Mouse (Mus musculus): ENCODE measurements at regions not wholly inside any gene's neighbourhood (a gene's known extent, or its start where the extent isn't known, plus 50 kb on each side); places are given as distances from the start of the nearest gene placed in this dataset.

DNA sequence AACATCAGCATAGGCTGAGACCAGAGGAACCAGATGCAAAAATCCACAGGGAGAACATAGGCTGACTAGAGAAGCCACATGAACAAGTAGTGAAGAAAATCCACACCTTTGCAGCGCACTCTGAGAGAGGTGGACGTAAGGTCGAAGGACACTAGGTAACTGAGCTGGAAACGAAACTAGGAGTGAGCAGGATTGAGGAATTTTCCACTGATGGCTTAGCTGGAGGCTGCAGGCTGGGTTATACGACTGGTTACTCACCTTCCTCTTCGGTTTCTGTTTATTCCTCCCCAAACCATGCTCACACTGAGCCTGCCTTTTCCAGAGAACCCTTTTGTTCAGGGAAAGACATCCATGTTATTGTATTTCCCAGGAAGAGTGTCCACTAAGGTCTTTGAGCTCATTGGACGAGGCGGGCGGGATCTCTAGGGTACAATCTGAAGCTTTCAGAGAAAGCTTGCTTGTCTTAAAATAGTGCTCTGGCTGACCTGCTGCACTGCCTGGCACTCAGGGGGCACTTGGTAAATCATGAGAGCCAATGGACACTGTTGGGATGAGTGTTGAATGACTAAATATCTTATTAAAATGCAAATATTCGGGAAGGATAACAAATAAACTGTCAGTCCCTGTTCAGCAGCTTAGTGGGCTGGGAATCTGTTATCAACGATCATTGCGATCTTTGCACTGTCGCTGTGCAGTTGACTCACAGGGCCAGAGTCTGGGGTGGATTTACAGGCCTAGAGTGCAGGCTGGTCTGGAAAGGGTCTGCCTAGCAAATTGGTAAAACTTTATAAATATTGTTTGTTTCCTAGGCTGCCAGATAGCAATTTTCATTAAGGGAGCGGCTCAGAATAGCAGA, 76.7 kb upstream of the Bbx start:
- no peak for TF ChIP-seq MYOD1 (IDR thresholded peaks at IDR 0.05; ENCODE audit: control insufficient read depth, insufficient read length, low read depth)
- no peak for TF ChIP-seq MYOG (IDR thresholded peaks at IDR 0.05; ENCODE audit: control insufficient read depth, extremely low read depth, insufficient read length)
- no peak overlapping the region for H3ac ChIP-seq (ENCODE audit: control insufficient read depth, insufficient read length, low read depth)
- no peaks in the 10 kb centered on the region for H3K36me3 ChIP-seq (ENCODE audit: control insufficient read depth, insufficient read depth)
- no peaks in the 10 kb centered on the region for H3K79me3 ChIP-seq (ENCODE audit: low read depth)
- no peaks in the 10 kb centered on the region for H3K79me2 ChIP-seq (ENCODE audit: control insufficient read depth, insufficient read depth)
- no peak overlapping the region for H3K4me3 ChIP-seq (ENCODE audit: insufficient read depth, poor library complexity, severe bottlenecking)
- no peaks in the 10 kb centered on the region for H3K27me3 ChIP-seq (ENCODE audit: control insufficient read depth, insufficient read depth, insufficient read length)

DNA sequence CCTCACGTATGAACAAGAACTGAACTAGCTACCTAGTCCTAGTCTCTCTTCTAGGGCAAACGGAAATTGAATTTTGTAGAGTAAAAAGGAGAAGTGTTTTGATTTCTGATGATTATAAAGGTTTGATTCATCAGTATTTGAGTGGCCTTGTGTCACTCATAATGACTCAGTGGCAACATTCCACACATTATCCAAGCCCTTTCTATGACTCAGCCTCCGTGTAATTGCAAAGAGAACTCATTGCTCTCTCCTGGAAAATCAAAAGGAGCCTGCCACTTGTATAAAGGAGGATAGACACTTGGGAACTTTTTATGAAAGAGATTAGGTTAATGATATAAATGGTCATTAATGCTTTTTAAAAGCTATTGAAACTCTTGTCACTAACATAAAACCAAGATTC, 72.4 kb upstream of the Bbx start:
- no peaks in the 10 kb centered on the region for H3K27me3 ChIP-seq (ENCODE audit: control insufficient read depth, insufficient read depth, insufficient read length)
- no peaks in the 10 kb centered on the region for H3K36me3 ChIP-seq (ENCODE audit: control insufficient read depth, insufficient read depth)
- no peak overlapping the region for H3K4me3 ChIP-seq (ENCODE audit: insufficient read depth, poor library complexity, severe bottlenecking)
- H3ac ChIP-seq (ENCODE audit: control insufficient read depth, insufficient read length, low read depth) = no peak overlapping the region
- no peaks in the 10 kb centered on the region for H3K79me2 ChIP-seq (ENCODE audit: control insufficient read depth, insufficient read depth)
- H3K79me3 ChIP-seq (ENCODE audit: low read depth) = no peaks in the 10 kb centered on the region
- TF ChIP-seq FOSL1 (IDR thresholded peaks at IDR 0.05; ENCODE audit: insufficient read depth, low read length, poor library complexity, severe bottlenecking) = peak; percentile 87
- no peak for TF ChIP-seq USF1 (IDR thresholded peaks at IDR 0.05; ENCODE audit: low read depth)

- TF ChIP-seq MYOG (IDR thresholded peaks at IDR 0.05; ENCODE audit: control insufficient read depth, extremely low read depth, insufficient read length) (no peak), USF1 (IDR thresholded peaks at IDR 0.05; ENCODE audit: low read depth) (no peak), CEBPB (IDR thresholded peaks at IDR 0.05; ENCODE audit: low read depth) (no peak), CTCF (IDR thresholded peaks at IDR 0.05; ENCODE audit: control insufficient read depth, insufficient read depth, insufficient read length) (no peak), MAX (IDR thresholded peaks at IDR 0.05) (no peak), MYOD1 (IDR thresholded peaks at IDR 0.05; ENCODE audit: control insufficient read depth, insufficient read length, low read depth) (no peak), FOSL1 (IDR thresholded peaks at IDR 0.05; ENCODE audit: insufficient read depth, low read length, poor library complexity, severe bottlenecking) (no peak)
- Histone ChIP-seq H3K36me3 (ENCODE audit: control insufficient read depth, insufficient read depth) (no peaks in the 10 kb centered on the region), H3K79me3 (ENCODE audit: low read depth) (no peaks in the 10 kb centered on the region)
Observed at GRCm38 (mm10) chr16:50498909-50499308, 66.7 kb upstream of the Bbx start.

GRCm38 (mm10) chr16:50493662-50494061, 61.5 kb upstream of the Bbx start:
- Histone ChIP-seq H3K27me3 (ENCODE audit: control insufficient read depth, insufficient read depth, insufficient read length) (no peaks in the 10 kb centered on the region), H3K79me3 (ENCODE audit: low read depth) (no peaks in the 10 kb centered on the region), H3K79me2 (ENCODE audit: control insufficient read depth, insufficient read depth) (no peaks in the 10 kb centered on the region), H3K36me3 (ENCODE audit: control insufficient read depth, insufficient read depth) (no peaks in the 10 kb centered on the region), H3ac (ENCODE audit: control insufficient read depth, insufficient read length, low read depth) (no peak overlapping the region), H3K4me3 (ENCODE audit: insufficient read depth, poor library complexity, severe bottlenecking) (no peak overlapping the region)
- TF ChIP-seq MYOD1 (IDR thresholded peaks at IDR 0.05; ENCODE audit: control insufficient read depth, insufficient read length, low read depth) = no peak
- no peak for TF ChIP-seq MAX (IDR thresholded peaks at IDR 0.05)
- TF ChIP-seq CTCF (IDR thresholded peaks at IDR 0.05; ENCODE audit: control insufficient read depth, insufficient read depth, insufficient read length) = no peak
- TF ChIP-seq CEBPB (IDR thresholded peaks at IDR 0.05; ENCODE audit: low read depth) = no peak
- TF ChIP-seq USF1 (IDR thresholded peaks at IDR 0.05; ENCODE audit: low read depth) = no peak
- no peak for TF ChIP-seq MYOG (IDR thresholded peaks at IDR 0.05; ENCODE audit: control insufficient read depth, extremely low read depth, insufficient read length)
- TF ChIP-seq FOSL1 (IDR thresholded peaks at IDR 0.05; ENCODE audit: insufficient read depth, low read length, poor library complexity, severe bottlenecking) = no peak

More at GRCm38 (mm10) chr16:50498909-50499308, 66.7 kb upstream of the Bbx start:
- H3K4me3 ChIP-seq (ENCODE audit: insufficient read depth, poor library complexity, severe bottlenecking) = no peak overlapping the region
- no peaks in the 10 kb centered on the region for H3K79me2 ChIP-seq (ENCODE audit: control insufficient read depth, insufficient read depth)
- no peak overlapping the region for H3ac ChIP-seq (ENCODE audit: control insufficient read depth, insufficient read length, low read depth)
- H3K27me3 ChIP-seq (ENCODE audit: control insufficient read depth, insufficient read depth, insufficient read length) = no peaks in the 10 kb centered on the region

- Histone ChIP-seq H3ac (ENCODE audit: control insufficient read depth, insufficient read length, low read depth) (no peak overlapping the region), H3K36me3 (ENCODE audit: control insufficient read depth, insufficient read depth) (no peaks in the 10 kb centered on the region), H3K4me3 (ENCODE audit: insufficient read depth, poor library complexity, severe bottlenecking) (no peak overlapping the region), H3K79me2 (ENCODE audit: control insufficient read depth, insufficient read depth) (no peaks in the 10 kb centered on the region), H3K27me3 (ENCODE audit: control insufficient read depth, insufficient read depth, insufficient read length) (no peaks in the 10 kb centered on the region), H3K79me3 (ENCODE audit: low read depth) (no peaks in the 10 kb centered on the region)
- TF ChIP-seq MYOD1 (IDR thresholded peaks at IDR 0.05; ENCODE audit: control insufficient read depth, insufficient read length, low read depth) = no peak
- TF ChIP-seq MAX (IDR thresholded peaks at IDR 0.05) = no peak
- TF ChIP-seq CEBPB (IDR thresholded peaks at IDR 0.05; ENCODE audit: low read depth) = no peak
- TF ChIP-seq CTCF (IDR thresholded peaks at IDR 0.05; ENCODE audit: control insufficient read depth, insufficient read depth, insufficient read length) = no peak
- no peak for TF ChIP-seq FOSL1 (IDR thresholded peaks at IDR 0.05; ENCODE audit: insufficient read depth, low read length, poor library complexity, severe bottlenecking)
- TF ChIP-seq USF1 (IDR thresholded peaks at IDR 0.05; ENCODE audit: low read depth) = no peak
- TF ChIP-seq MYOG (IDR thresholded peaks at IDR 0.05; ENCODE audit: control insufficient read depth, extremely low read depth, insufficient read length) = no peak
Observed at GRCm38 (mm10) chr16:50489244-50489643, 57.1 kb upstream of the Bbx start.

GRCm38 (mm10) chr16:50482360-50482786, 50.2 kb upstream of the Bbx start:
- no peak overlapping the region for H3ac ChIP-seq (ENCODE audit: control insufficient read depth, insufficient read length, low read depth)
- H3K79me3 ChIP-seq (ENCODE audit: low read depth) = no peaks in the 10 kb centered on the region
- no peak overlapping the region for H3K4me3 ChIP-seq (ENCODE audit: insufficient read depth, poor library complexity, severe bottlenecking)
- H3K79me2 ChIP-seq (ENCODE audit: control insufficient read depth, insufficient read depth) = no peaks in the 10 kb centered on the region
- H3K27me3 ChIP-seq (ENCODE audit: control insufficient read depth, insufficient read depth, insufficient read length) = no peaks in the 10 kb centered on the region
- TF ChIP-seq USF1 (IDR thresholded peaks at IDR 0.05; ENCODE audit: low read depth) (no peak), MAX (IDR thresholded peaks at IDR 0.05) (no peak), FOSL1 (IDR thresholded peaks at IDR 0.05; ENCODE audit: insufficient read depth, low read length, poor library complexity, severe bottlenecking) (no peak), CEBPB (IDR thresholded peaks at IDR 0.05; ENCODE audit: low read depth) (no peak), CTCF (IDR thresholded peaks at IDR 0.05; ENCODE audit: control insufficient read depth, insufficient read depth, insufficient read length) (no peak), MYOD1 (IDR thresholded peaks at IDR 0.05; ENCODE audit: control insufficient read depth, insufficient read length, low read depth) (no peak), MYOG (IDR thresholded peaks at IDR 0.05; ENCODE audit: control insufficient read depth, extremely low read depth, insufficient read length) (no peak)
- H3K36me3 ChIP-seq (ENCODE audit: control insufficient read depth, insufficient read depth) = no peaks in the 10 kb centered on the region

Measured in C2C12 (cell line).